Mouse (Mus musculus) forebrain, embryonic 15.5 days (tissue): Measurements from ENCODE around the gene Rag1. TPM values are rescaled to one million over a fixed set of nuclear protein-coding genes. Genes with fewer than 3 reads are reported as not detected.
A peak's percentile ranks its signal among the peaks of the same experiment; 100 is the strongest.

Source experiments
- ATAC-seq: fragments of 200-750 bp; cut with Nextera tagmentation; replicated peaks from 2 replicates; pipeline ENCODE4 v1.8.0; 2017; ENCODE audit warnings: mild to moderate bottlenecking, moderate TSS enrichment, moderate library complexity
- H3K27ac ChIP-seq: fragments of 300-500 bp; sonication (generic); replicated peaks from 2 replicates; pipeline ENCODE4 v1.5.1; 2015; ENCODE audit warnings: mild to moderate bottlenecking, inconsistent platforms
- H3K27me3 ChIP-seq: fragments of 300-500 bp; sonication (generic); 2 replicates; pipeline ENCODE4 v1.6.1; 2015; ENCODE audit warnings: inconsistent platforms
- H3K36me3 ChIP-seq: fragments of 300-500 bp; sonication (generic); 2 replicates; pipeline ENCODE4 v1.6.1; 2015; ENCODE audit warnings: mild to moderate bottlenecking, inconsistent platforms
- H3K4me1 ChIP-seq: fragments of 300-500 bp; sonication (generic); 2 replicates; pipeline ENCODE4 v1.6.1; 2015; ENCODE audit warnings: inconsistent platforms
- H3K4me2 ChIP-seq: fragments of 300-500 bp; sonication (generic); replicated peaks from 2 replicates; pipeline ENCODE4 v1.6.1; 2015; ENCODE audit warnings: mild to moderate bottlenecking, inconsistent platforms
- H3K4me3 ChIP-seq: fragments of 300-500 bp; sonication (generic); 2 replicates; pipeline ENCODE4 v1.5.1; 2015; ENCODE audit warnings: mild to moderate bottlenecking, inconsistent platforms
- H3K9ac ChIP-seq: fragments of 300-500 bp; sonication (generic); replicated peaks from 2 replicates; pipeline ENCODE4 v1.6.1; 2015; ENCODE audit warnings: mild to moderate bottlenecking, inconsistent platforms
- H3K9me3 ChIP-seq: fragments of 300-500 bp; sonication (generic); 2 replicates; pipeline ENCODE4 v1.6.1; 2016; ENCODE audit warnings: inconsistent platforms
- WGBS: fragments of 180-500 bp; shearing (Covaris S2); methylation state at CpG from one replicate; pipeline ENCODE4 v1.1.7; 2015; ENCODE audit warnings: mixed read lengths; 5-methylcytosine and 5-hydroxymethylcytosine counted together
- polyA plus RNA-seq: library from polyadenylated mRNA; unstranded; fragments of >200 nt; fragmentation: Nextera tagmentation; extraction: Ambion mirVana; gene quantifications from 2 replicates; pipeline ENCODE4 v1.2.1, GENCODE M21; 2015

Rag1 gene
- 0.06 and 0.14 TPM in 2 replicates for polyA plus RNA-seq

- no peak within 1 kb of the TSS for H3K4me3 ChIP-seq
- WGBS = 38% methylated on average over 8 of the region's 8 CpGs
- H3K4me1 ChIP-seq = peaks cover 12% of the 10 kb centered on the region; the same call in 1 of the 2 replicates
- H3K36me3 ChIP-seq = no peaks in the 10 kb centered on the region
- H3K27me3 ChIP-seq = no peaks in the 10 kb centered on the region
- H3K27ac ChIP-seq = no peak within 1 kb of the TSS
- H3K9me3 ChIP-seq = no peaks in the 10 kb centered on the region
- no peak within 1 kb of the TSS for H3K4me2 ChIP-seq
- no peak within 1 kb of the TSS for H3K9ac ChIP-seq
- no peak for ATAC-seq
Observed at GRCm38 (mm10) chr2:101649114-101649671, at the start of gene Rag1, which contains the start of gene B230118H07Rik. Rag1 (minus strand) TSS chr2:101649501. B230118H07Rik (minus strand) TSS chr2:101649532.

GRCm38 (mm10) chr2:101695584-101695983 lies 46.3 kb upstream of the Rag1 start:
- H3K9me3 ChIP-seq = no peaks in the 10 kb centered on the region
- H3K27me3 ChIP-seq = no peaks in the 10 kb centered on the region
- no peak overlapping the region for H3K4me3 ChIP-seq
- no peak for ATAC-seq
- no peak overlapping the region for H3K27ac ChIP-seq
- H3K9ac ChIP-seq = no peak overlapping the region
- peaks cover 57% of the 10 kb centered on the region for H3K36me3 ChIP-seq
- H3K4me2 ChIP-seq = no peak overlapping the region
- H3K4me1 ChIP-seq = no peaks in the 10 kb centered on the region
- whole genome bisulfite sequencing = 89% methylated on average over 7 of the region's 7 CpGs

- no peaks in the 10 kb centered on the region for H3K9me3 ChIP-seq
Observed at GRCm38 (mm10) chr2:101693577-101694215, 44.4 kb upstream of the Rag1 start.

GRCm38 (mm10) chr2:101693043-101693442 lies 43.7 kb upstream of the Rag1 start:
- H3K4me3 ChIP-seq = no peak overlapping the region
- H3K9ac ChIP-seq = no peak overlapping the region
- no peak overlapping the region for H3K4me2 ChIP-seq
- no peak for ATAC-seq
- H3K27me3 ChIP-seq = no peaks in the 10 kb centered on the region
- peaks cover 58% of the 10 kb centered on the region for H3K36me3 ChIP-seq
- no peaks in the 10 kb centered on the region for H3K4me1 ChIP-seq
- H3K9me3 ChIP-seq = no peaks in the 10 kb centered on the region
- H3K27ac ChIP-seq = no peak overlapping the region
- 55% methylated on average over 4 of the region's 4 CpGs for WGBS

More at GRCm38 (mm10) chr2:101693577-101694215, 44.4 kb upstream of the Rag1 start:
- H3K4me3 ChIP-seq = no peak overlapping the region
- H3K4me1 ChIP-seq = no peaks in the 10 kb centered on the region
- no peak overlapping the region for H3K9ac ChIP-seq
- 0 out of 2 replicates have a peak, but pooled peaks have one; percentile 42 for ATAC-seq
- no peak overlapping the region for H3K27ac ChIP-seq
- 60% methylated on average over 5 of the region's 5 CpGs for WGBS
- no peaks in the 10 kb centered on the region for H3K27me3 ChIP-seq
- H3K36me3 ChIP-seq = peaks cover 61% of the 10 kb centered on the region
- H3K4me2 ChIP-seq = no peak overlapping the region

- Histone ChIP-seq H3K4me3 (no peak overlapping the region), H3K27ac (no peak overlapping the region), H3K9me3 (no peaks in the 10 kb centered on the region), H3K4me2 (no peak overlapping the region), H3K9ac (no peak overlapping the region), H3K4me1 (no peaks in the 10 kb centered on the region), H3K27me3 (no peaks in the 10 kb centered on the region), H3K36me3 (peaks cover 59% of the 10 kb centered on the region)
- peak; percentile 67 for ATAC-seq
- WGBS = 84% methylated on average over 9 of the region's 9 CpGs
Observed at GRCm38 (mm10) chr2:101690252-101690827, 41.0 kb upstream of the Rag1 start.

- no peaks in the 10 kb centered on the region for H3K4me1 ChIP-seq
- peaks cover 56% of the 10 kb centered on the region for H3K36me3 ChIP-seq
- H3K9ac ChIP-seq = no peak overlapping the region
- H3K4me2 ChIP-seq = no peak overlapping the region
- no peaks in the 10 kb centered on the region for H3K27me3 ChIP-seq
- WGBS = 82% methylated on average over 5 of the region's 5 CpGs
- H3K9me3 ChIP-seq = no peaks in the 10 kb centered on the region
- no peak for ATAC-seq
- no peak overlapping the region for H3K4me3 ChIP-seq
- no peak overlapping the region for H3K27ac ChIP-seq
Observed at GRCm38 (mm10) chr2:101688011-101688410, 38.7 kb upstream of the Rag1 start.

- Histone ChIP-seq H3K4me2 (no peak overlapping the region), H3K9ac (no peak overlapping the region), H3K27me3 (no peaks in the 10 kb centered on the region), H3K4me1 (peaks cover 8% of the 10 kb centered on the region), H3K9me3 (no peaks in the 10 kb centered on the region), H3K27ac (no peak overlapping the region), H3K36me3 (peaks cover 33% of the 10 kb centered on the region), H3K4me3 (no peak overlapping the region)
- 85% methylated on average over 12 of the region's 12 CpGs for WGBS
- no peak for ATAC-seq
Observed at GRCm38 (mm10) chr2:101684421-101684820, 35.1 kb upstream of the Rag1 start.

GRCm38 (mm10) chr2:101679164-101679784 lies 30.0 kb upstream of the Rag1 start:
- Histone ChIP-seq H3K4me3 (peak overlapping the region; percentile 85), H3K9me3 (no peaks in the 10 kb centered on the region), H3K4me1 (peaks cover 16% of the 10 kb centered on the region), H3K27me3 (peaks cover 4% of the 10 kb centered on the region; the same call in 1 of the 2 replicates), H3K9ac (peak overlapping the region; percentile 82), H3K27ac (no peak overlapping the region), H3K36me3 (no peaks in the 10 kb centered on the region), H3K4me2 (peak overlapping the region; percentile 74)
- no peak for ATAC-seq
- WGBS = under 1% methylated on average over 15 of the region's 15 CpGs

GRCm38 (mm10) chr2:101678236-101679021 lies 29.1 kb upstream of the Rag1 start, which contains the start of gene Traf6:
Traf6 (plus strand) TSS chr2:101678429.
- Histone ChIP-seq H3K9ac (peak within 1 kb of the TSS; percentile 82), H3K27ac (peak within 1 kb of the TSS; percentile 67), H3K9me3 (no peaks in the 10 kb centered on the region), H3K4me2 (peak within 1 kb of the TSS; percentile 74), H3K27me3 (peaks cover 4% of the 10 kb centered on the region; the same call in 1 of the 2 replicates), H3K36me3 (no peaks in the 10 kb centered on the region), H3K4me1 (peaks cover 16% of the 10 kb centered on the region), H3K4me3 (peak within 1 kb of the TSS; percentile 85)
- peak; percentile 93 for ATAC-seq
- under 1% methylated on average over 65 of the region's 68 CpGs for WGBS

- ATAC-seq = no peak
- H3K27ac ChIP-seq = no peak overlapping the region
- H3K27me3 ChIP-seq = peaks cover 4% of the 10 kb centered on the region; the same call in 1 of the 2 replicates
- H3K4me2 ChIP-seq = no peak overlapping the region
- no peak overlapping the region for H3K9ac ChIP-seq
- WGBS = 75% methylated on average over 3 of the region's 3 CpGs
- no peaks in the 10 kb centered on the region for H3K36me3 ChIP-seq
- no peaks in the 10 kb centered on the region for H3K9me3 ChIP-seq
- H3K4me1 ChIP-seq = 0 out of 2 replicates have a peak, but pooled peaks cover 2% of the 10 kb centered on the region
- H3K4me3 ChIP-seq = no peak overlapping the region
Observed at GRCm38 (mm10) chr2:101673547-101673946, 24.2 kb upstream of the Rag1 start.

- no peaks in the 10 kb centered on the region for H3K9me3 ChIP-seq
- no peak for ATAC-seq
- H3K4me3 ChIP-seq = no peak overlapping the region
- H3K27me3 ChIP-seq = no peaks in the 10 kb centered on the region
- H3K9ac ChIP-seq = no peak overlapping the region
- no peak overlapping the region for H3K27ac ChIP-seq
- H3K4me1 ChIP-seq = peaks cover 7% of the 10 kb centered on the region
- H3K36me3 ChIP-seq = no peaks in the 10 kb centered on the region
- H3K4me2 ChIP-seq = no peak overlapping the region
- 96% methylated on average over 3 of the region's 3 CpGs for WGBS
Observed at GRCm38 (mm10) chr2:101668751-101669150, 19.4 kb upstream of the Rag1 start.
